Mouse (Mus musculus) brain, embryonic 14.5 days (tissue): ENCODE data around the gene Cdkl3.

Experiments used
- CTCF ChIP-seq: fragments of 200-500 bp; IDR thresholded peaks from 2 replicates; pipeline ENCODE4 v1.5.1; 2012; ENCODE audit warnings: inconsistent platforms, mild to moderate bottlenecking, moderate library complexity, borderline replicate concordance; ENCODE audit not compliant: insufficient read depth, insufficient read length; ENCODE audit errors: extremely low read depth
- POLR2A ChIP-seq: fragments of 200-500 bp; IDR thresholded peaks from 2 replicates; pipeline ENCODE4 v1.6.1; 2012; ENCODE audit warnings: mild to moderate bottlenecking, inconsistent platforms, borderline replicate concordance; ENCODE audit not compliant: poor library complexity, insufficient read depth, insufficient read length, severe bottlenecking; ENCODE audit errors: extremely low read depth

DNA sequence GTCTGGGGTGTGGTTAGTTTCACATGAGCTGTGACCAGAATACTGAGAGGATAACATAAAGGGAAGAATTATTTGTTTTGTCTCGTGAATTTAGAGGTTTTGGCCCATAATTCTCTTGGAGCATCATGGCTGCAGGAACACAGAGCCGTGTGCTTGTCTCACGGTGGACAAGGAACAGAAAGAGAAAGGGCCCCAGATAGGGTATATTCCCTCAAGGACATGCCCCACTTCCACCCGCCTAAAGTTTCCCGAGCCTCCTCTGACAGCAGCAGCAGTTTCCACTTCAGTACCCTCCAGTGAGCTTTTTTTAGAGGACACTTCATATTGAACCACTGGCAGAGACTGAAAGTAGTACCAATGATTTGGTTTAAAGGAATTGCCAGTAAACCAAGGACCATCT is 7.5 kb downstream of the Cdkl3 start:
- no peak for TF ChIP-seq CTCF
- no peak for TF ChIP-seq POLR2A
